Mouse (Mus musculus) layer of hippocampus, adult 11-12 months (tissue): ENCODE results near the gene Mosmo.
A peak's percentile ranks its signal among the peaks of the same experiment; 100 is the strongest.
"Not testable (repeated sequence)": the region's sequence is repeated elsewhere in the genome, so short reads cannot be mapped to it uniquely, and the experiment has no call there.

Source experiments
- DNase-seq: peaks from one replicate; pipeline ENCODE4 v3.0.0; 2022; ENCODE audit warnings: low spot score

Mosmo gene

DNA sequence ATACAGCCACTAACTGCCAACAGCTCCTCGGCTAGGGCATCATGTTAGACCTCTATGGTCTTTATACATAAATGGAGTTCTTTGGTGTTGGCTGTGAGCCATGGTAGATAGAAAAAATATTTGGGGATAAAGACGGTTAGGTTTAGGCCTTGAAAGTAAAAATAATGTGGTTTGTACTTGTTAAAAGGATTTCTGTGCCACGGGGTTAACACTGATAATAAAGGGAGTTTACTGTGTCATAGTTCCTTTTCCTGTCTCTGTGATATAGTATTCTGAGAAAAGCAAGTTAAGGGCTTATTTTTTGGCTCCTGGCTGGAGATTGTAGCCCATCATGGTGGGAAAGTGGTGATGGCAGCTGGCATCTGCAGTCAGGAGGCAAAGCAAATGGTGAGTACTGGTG is 26.5 kb downstream of the Mosmo start:
- no peak for DNase-seq

DNA sequence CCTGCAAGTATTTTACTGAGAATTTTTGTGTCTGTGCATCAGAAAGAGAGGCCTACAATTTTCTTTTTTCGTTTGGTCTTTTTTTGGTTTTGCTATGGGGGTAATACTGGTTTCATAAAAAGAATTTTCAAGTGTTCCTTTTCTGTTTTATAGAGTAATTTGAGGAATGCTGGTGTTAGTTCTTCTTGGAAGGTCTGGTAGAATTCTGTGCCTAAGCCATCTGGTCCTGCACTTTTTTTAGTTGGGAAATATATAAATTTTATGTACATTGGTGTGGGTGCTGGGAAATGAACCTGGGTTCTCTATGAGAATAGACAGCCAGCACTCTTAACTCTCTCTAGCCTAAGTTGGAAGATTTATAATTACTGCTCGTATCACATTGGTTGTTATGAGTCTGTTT is 34.7 kb downstream of the Mosmo start:
- no peak for DNase-seq

DNA sequence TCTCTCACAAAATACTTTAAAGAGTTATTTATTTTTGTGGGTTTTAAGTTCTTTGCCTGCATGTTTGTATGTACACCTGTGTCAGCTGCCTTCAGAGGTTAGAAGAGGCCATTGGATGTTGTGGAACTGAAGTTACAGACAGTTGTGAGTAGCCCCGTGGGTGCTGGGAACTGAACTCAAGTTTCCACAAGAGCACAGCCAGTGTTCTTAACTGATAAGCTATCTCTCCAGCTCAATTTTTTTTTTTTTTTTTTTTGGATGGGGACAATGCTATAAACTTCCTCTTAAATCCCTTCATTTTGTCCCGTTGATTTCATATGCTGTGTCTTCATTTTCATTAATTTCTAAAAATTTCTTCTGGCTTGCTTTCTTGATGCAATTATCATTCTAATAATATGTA is 35.8 kb downstream of the Mosmo start:
- no peak for DNase-seq

DNA sequence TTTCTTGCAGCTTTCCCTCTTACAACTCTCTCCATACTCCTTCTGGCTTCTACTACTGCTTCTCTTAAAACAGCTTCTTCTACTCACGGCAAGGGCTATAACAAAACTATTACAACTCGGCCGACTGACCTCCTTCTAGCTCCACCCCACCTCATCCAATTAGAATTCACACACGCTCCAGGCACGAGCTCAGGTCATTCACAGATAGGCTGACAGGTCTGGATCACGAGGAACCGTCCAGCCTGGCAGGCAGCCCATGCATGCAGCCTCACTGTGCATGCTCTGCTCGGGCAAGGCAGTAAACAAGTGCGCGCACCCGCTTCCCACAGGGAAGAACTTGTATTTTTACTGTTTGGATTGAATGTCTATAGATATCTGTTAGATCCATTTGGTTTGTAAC is 36.5 kb downstream of the Mosmo start:
- DNase-seq, result not testable (repeated sequence)

- no peak for DNase-seq
These were observed 39.8 kb downstream of the Mosmo start for GRCm38 (mm10) chr7:120717261-120717660.

DNA sequence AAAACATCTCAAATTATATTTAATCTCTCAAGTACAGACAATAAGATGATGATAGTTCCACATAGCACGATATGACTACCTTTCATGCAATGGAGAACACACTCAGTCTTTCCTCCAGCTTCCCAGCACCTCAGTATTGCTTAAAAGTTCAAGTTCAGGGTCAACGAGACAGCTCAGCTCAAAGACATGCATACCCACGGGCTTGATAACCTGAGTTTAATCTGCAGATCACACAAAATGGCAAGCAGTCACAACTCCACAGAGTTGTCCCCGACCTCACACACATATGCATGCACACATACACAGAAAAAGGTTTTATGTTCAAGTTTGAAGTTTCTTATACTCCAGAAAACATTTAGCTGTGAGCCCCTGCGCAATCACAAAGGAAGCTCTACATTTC is 43.6 kb downstream of the Mosmo start:
- DNase-seq, result no peak

DNA sequence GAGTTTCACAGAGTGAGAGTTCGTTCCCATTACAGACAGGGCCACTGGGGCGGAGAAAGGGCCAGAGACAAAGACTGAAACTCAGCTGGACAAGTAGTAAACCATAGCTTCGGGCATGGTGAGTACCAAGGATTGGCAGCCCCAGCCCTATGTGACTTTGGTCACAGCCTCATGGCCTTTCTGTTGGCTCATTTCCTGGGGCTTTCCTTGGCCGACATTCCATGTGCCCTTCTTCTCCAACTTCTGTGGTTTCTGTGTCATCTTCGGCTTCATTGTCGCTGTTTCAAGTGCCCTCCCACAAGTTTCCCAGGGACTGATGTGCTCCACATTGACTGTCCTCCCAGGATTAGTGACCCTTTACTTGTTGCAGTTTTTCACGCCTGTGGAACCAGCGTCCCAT is 44.0 kb downstream of the Mosmo start:
- no peak for DNase-seq

GRCm38 (mm10) chr7:120722063-120722462 is 44.6 kb downstream of the Mosmo start:
- DNase-seq, result no peak

- DNase-seq, result no peak
These were observed 45.4 kb downstream of the Mosmo start for GRCm38 (mm10) chr7:120722839-120723278.

DNA sequence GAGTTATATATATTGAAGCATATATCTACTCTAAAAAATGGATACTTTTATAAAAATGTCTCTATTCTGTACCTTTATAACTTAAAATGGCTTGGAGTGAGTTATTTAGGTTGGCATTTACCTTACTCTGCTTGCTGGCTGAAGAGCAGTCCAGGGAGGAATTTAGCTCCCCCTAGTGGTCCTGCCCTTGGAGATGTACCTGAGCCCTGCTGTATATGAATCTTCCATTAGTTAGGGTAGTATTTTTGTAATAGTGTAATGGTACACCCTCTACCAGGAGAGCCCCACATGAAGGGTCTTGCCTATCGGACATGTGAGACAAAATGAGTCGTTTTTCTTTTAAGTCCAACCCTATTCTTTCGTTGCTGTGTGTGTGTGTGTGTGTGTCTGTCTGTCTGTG is 50.2 kb downstream of the Mosmo start:
- DNase-seq, result peak; percentile 61

- no peak for DNase-seq
These were observed 52.2 kb downstream of the Mosmo start for GRCm38 (mm10) chr7:120729635-120730034.

- no peak for DNase-seq
These were observed 55.5 kb downstream of the Mosmo start for GRCm38 (mm10) chr7:120732906-120733305.

DNA sequence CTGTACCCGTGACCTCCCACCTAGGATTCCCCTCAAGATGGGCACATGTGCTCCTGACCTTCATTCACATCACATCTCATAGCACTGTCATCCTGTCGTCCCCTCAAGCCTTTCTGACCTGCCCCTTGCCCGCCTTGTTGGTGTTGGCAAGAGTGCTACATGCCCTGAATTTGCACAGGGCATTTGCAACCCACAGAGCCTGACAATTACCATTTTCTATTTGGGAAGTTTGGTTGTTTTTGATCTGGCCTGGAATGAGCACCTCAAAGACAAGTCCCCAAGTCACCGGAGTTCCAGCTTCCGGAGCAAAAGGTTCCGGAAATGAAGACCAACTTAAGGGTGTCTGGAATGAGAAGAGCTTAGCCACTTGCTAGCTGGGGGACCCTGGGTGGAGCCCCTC is 61.6 kb downstream of the Mosmo start, which contains the start of gene Vwa3a:
TSS of gene Vwa3a (plus strand) at position 301 of the 400 bp plus-strand sequence.
- no peak for DNase-seq

DNA sequence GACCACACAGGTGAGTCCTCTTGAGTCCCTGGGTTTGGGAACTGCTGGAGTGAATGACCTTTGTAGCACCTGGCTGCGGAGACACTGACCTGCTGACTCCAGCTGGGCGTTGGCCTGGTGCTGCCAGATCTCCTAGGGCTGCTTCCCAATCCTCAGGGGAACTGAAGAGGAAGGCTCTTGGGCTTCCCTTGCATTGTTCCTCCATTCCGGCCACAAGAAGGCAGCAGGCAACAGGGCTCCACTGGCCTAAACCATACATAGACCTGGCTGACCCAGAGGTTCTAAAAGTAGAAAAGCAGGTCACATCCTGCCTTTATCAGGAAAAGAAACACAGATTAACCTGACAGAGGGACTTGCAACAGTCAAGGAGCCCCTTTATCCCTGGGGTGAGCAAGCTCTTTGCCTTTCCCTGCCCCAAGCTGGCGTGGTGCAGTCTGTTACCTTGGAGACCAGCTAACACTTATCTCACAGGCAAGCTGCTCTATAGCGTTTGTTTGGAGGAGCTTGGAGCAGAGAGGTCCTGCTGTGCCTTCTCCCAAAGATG is 62.2 kb downstream of the Mosmo start:
- peak; percentile 51 for DNase-seq

GRCm38 (mm10) chr7:120743366-120744351 is 66.2 kb downstream of the Mosmo start:
- no peak for DNase-seq

- no peak for DNase-seq
These were observed 67.2 kb downstream of the Mosmo start for GRCm38 (mm10) chr7:120744606-120745005.

DNA sequence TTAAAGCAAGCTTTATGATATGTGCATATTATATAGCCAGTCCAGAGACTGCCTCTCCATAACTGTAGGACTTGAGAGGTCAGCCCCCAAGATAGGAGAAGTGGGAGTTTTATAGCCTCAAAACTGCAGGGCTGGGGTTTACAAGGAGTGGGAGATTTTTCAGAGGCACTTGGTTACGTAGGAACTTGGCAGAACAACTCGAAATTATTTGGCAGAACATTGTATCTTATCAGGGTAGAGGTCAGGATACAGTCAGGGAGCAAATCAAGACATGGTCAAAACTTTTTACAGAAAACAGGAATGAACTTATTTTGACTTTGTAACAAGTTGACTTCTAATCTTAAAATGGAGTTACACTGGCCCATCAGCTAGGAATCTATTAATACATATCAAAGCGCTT is 68.6 kb downstream of the Mosmo start:
- no peak for DNase-seq

DNA sequence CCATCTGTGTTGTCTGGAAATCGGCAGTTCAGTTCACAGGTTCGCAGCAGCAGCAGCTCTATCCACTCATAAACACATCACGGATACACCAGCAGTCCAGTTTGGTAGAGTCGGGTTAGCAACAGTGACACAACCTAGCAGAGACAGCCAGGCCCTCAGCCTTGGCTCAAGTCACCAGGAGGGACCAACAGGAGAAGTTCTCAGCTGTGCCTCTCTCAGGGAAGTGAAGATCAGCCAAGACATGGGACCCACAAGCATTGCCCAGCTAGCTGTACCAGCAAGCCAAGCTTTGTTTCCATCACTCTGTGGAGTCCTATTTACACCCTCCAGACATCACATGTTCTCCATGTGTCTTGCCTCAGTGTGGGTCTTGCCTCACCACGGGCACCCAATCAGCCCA is 69.4 kb downstream of the Mosmo start:
- no peak for DNase-seq

DNA sequence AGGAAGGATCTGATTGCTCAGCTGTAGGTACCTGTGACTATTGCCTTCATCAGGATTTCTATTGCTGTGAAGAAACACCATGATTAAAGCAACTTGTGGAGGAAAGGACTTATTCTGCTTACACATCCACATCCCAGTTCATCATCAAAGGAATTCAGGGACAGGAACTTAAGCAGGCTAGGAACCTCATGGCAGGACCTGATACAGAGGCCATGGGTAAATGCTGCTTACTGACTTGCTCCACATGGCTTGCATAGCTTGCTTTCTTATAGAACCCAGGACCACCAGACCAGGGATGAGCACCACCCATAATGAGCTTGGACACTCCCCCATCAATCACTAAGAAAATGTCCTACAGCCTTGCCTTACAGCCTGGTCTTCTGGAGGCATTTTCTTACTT is 71.1 kb downstream of the Mosmo start:
- DNase-seq, result no peak

DNA sequence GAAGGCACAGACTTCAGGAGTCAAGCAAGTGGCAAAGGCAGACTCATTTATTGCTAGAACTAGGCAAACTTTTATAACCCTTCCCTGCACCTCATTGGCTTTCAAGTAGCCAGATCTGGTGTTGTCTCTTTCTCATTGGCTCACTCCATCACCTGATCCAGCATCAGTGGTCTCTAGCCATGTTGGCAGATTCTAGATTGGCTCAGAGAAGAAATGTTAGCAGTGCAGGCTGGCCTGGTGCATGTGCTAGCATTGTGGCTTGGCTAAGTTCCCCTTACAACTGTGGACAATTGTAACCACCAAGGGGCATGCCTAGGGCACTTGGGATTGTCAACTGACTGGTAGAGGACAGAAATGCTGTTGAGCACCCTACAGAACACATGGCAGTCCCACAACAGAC is 73.9 kb downstream of the Mosmo start:
- DNase-seq, result no peak

GRCm38 (mm10) chr7:120751906-120752305 is 74.5 kb downstream of the Mosmo start:
- DNase-seq, result no peak

- DNase-seq, result peak; percentile 85
These were observed 77.3 kb downstream of the Mosmo start for GRCm38 (mm10) chr7:120754671-120755070.

DNA sequence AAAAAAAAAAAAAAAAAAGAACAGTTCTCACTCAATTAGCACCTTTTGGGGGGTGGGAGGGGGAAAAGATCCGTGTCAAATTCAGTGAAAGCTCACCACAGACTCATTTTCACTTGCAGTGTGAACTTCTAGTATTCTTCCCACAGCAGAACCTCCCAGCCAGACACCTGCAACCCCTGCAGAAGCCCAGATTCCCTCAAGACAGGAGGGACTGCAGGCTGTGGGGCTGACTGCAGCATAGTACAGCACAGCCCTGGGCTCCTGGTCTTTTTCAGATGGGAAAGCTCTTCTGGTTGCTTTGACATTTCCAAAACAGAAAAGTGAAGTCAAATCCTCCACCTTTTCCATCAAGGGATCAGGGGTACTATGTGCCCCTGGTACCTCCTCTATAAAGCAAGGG is 90.0 kb downstream of the Mosmo start:
- DNase-seq, result no peak
